Mouse (Mus musculus): Measurements from ENCODE around the gene Marveld2. TPM values are rescaled to one million over a fixed set of nuclear protein-coding genes. Genes with fewer than 3 reads are reported as not detected.

The Marveld2 gene
- polyA plus RNA-seq, 1 experiment = 1.4 TPM

DNA sequence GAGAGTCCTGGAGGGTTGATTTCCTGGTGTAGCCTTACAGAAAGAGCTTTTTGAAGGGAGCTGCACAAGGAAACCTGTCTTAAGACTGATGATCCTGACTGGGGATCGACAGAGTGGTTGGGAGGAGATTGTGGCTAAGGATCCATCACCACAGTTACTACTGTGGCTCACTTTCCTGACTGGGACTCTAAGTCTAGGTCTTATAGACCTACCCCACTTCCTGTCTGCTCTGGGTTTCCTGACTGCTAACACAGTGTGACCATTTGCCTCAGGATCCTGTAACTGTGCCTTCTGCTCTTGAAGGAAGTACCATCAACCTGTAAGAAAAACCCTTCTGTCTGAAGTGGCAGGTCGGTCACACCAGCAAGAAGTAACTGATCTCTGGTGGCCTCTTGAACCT is 46.1 kb downstream of the Marveld2 start:
- 22% methylated on average over 2 of the region's 2 CpGs for WGBS
- no peak overlapping the region for H3K27ac ChIP-seq (ENCODE audit: control insufficient read depth, insufficient read depth, low read depth, low read length, poor library complexity)
- no peak overlapping the region for H3K4me3 ChIP-seq (replicated peaks; ENCODE audit: control insufficient read depth, low read depth, low read length)
- no peaks in the 10 kb centered on the region for H3K4me1 ChIP-seq (ENCODE audit: control insufficient read depth, insufficient read depth, low read length)
- no peak for TF ChIP-seq POLR2A (IDR thresholded peaks at IDR 0.05; ENCODE audit: borderline replicate concordance, control insufficient read depth, low read depth, low read length)

GRCm38 (mm10) chr13:100568359-100568758 is 48.4 kb downstream of the Marveld2 start:
- 92% methylated on average over 1 of the region's 1 CpGs for WGBS
- TF ChIP-seq POLR2A (IDR thresholded peaks at IDR 0.05; ENCODE audit: borderline replicate concordance, control insufficient read depth, low read depth, low read length) (no peak), CTCF (IDR thresholded peaks at IDR 0.05; ENCODE audit: control insufficient read depth, insufficient read depth, low read length) (no peak)
- no peak overlapping the region for H3K4me3 ChIP-seq (replicated peaks; ENCODE audit: control insufficient read depth, low read depth, low read length)
- no peaks in the 10 kb centered on the region for H3K4me1 ChIP-seq (ENCODE audit: control insufficient read depth, insufficient read depth, low read length)
- no peak overlapping the region for H3K27ac ChIP-seq (ENCODE audit: control insufficient read depth, insufficient read depth, low read depth, low read length, poor library complexity)

DNA sequence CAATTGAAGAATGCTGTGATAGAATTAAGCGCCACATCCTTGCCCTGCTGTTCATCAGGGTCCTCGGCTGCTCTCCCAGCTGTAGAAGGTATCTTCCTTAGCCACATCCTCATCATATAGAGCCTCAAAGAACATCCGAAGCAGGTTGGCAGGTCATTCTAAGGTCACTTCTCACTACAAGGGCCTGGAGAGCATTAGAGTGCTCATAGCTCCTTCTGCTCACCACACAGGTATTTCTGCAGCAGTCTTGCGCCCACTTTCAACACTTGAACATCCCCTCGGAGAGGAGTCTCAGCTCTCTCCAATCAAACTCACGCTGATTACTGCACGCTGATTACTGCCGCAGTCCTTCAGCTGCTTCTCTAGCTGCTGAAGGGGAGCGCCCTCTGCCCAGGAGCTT is 57.3 kb downstream of the Marveld2 start:
- H3K27ac ChIP-seq (ENCODE audit: control insufficient read depth, insufficient read depth, low read depth, low read length, poor library complexity) = no peak overlapping the region
- no peak for TF ChIP-seq CTCF (IDR thresholded peaks at IDR 0.05; ENCODE audit: control insufficient read depth, insufficient read depth, low read length)
- TF ChIP-seq POLR2A (IDR thresholded peaks at IDR 0.05; ENCODE audit: borderline replicate concordance, control insufficient read depth, low read depth, low read length) = no peak
- no peaks in the 10 kb centered on the region for H3K4me1 ChIP-seq (ENCODE audit: control insufficient read depth, insufficient read depth, low read length)
- 86% methylated on average over 9 of the region's 9 CpGs for WGBS
- H3K4me3 ChIP-seq (replicated peaks; ENCODE audit: control insufficient read depth, low read depth, low read length) = no peak overlapping the region

- TF ChIP-seq CTCF (IDR thresholded peaks at IDR 0.05; ENCODE audit: control insufficient read depth, insufficient read depth, low read length) (no peak), POLR2A (IDR thresholded peaks at IDR 0.05; ENCODE audit: borderline replicate concordance, control insufficient read depth, low read depth, low read length) (no peak)
- H3K4me3 ChIP-seq (replicated peaks; ENCODE audit: control insufficient read depth, low read depth, low read length) = no peak overlapping the region
- H3K27ac ChIP-seq (ENCODE audit: control insufficient read depth, insufficient read depth, low read depth, low read length, poor library complexity) = no peak overlapping the region
- 79% methylated on average over 4 of the region's 4 CpGs for WGBS
- no peaks in the 10 kb centered on the region for H3K4me1 ChIP-seq (ENCODE audit: control insufficient read depth, insufficient read depth, low read length)
Observed at GRCm38 (mm10) chr13:100557011-100557410, 59.8 kb downstream of the Marveld2 start.

- H3K27ac ChIP-seq (ENCODE audit: control insufficient read depth, insufficient read depth, low read depth, low read length, poor library complexity) = no peak overlapping the region
- H3K4me3 ChIP-seq (replicated peaks; ENCODE audit: control insufficient read depth, low read depth, low read length) = no peak overlapping the region
- WGBS = 6% methylated on average over 12 of the region's 12 CpGs
- TF ChIP-seq CTCF (IDR thresholded peaks at IDR 0.05; ENCODE audit: control insufficient read depth, insufficient read depth, low read length) = no peak
- no peak for TF ChIP-seq POLR2A (IDR thresholded peaks at IDR 0.05; ENCODE audit: borderline replicate concordance, control insufficient read depth, low read depth, low read length)
- no peaks in the 10 kb centered on the region for H3K4me1 ChIP-seq (ENCODE audit: control insufficient read depth, insufficient read depth, low read length)
Observed at GRCm38 (mm10) chr13:100553042-100553437, 63.7 kb downstream of the Marveld2 start.

- Histone ChIP-seq H3K4me3 (replicated peaks; ENCODE audit: control insufficient read depth, low read depth, low read length) (no peak within 1 kb of the TSS), H3K27ac (ENCODE audit: control insufficient read depth, insufficient read depth, low read depth, low read length, poor library complexity) (no peak within 1 kb of the TSS; the same call in 1 of the 2 replicates), H3K4me1 (ENCODE audit: control insufficient read depth, insufficient read depth, low read length) (no peaks in the 10 kb centered on the region)
- 1% methylated on average over 45 of the region's 45 CpGs for WGBS
- no peak for TF ChIP-seq CTCF (IDR thresholded peaks at IDR 0.05; ENCODE audit: control insufficient read depth, insufficient read depth, low read length)
- TF ChIP-seq POLR2A (IDR thresholded peaks at IDR 0.05; ENCODE audit: borderline replicate concordance, control insufficient read depth, low read depth, low read length) = no peak
Observed at GRCm38 (mm10) chr13:100552369-100553041, 64.3 kb downstream of the Marveld2 start, which contains the start of gene Ocln. TSS of gene Ocln (minus strand) at chr13:100552718.

GRCm38 (mm10) chr13:100552009-100552368 is 64.8 kb downstream of the Marveld2 start:
- WGBS = under 1% methylated on average over 35 of the region's 35 CpGs

DNA sequence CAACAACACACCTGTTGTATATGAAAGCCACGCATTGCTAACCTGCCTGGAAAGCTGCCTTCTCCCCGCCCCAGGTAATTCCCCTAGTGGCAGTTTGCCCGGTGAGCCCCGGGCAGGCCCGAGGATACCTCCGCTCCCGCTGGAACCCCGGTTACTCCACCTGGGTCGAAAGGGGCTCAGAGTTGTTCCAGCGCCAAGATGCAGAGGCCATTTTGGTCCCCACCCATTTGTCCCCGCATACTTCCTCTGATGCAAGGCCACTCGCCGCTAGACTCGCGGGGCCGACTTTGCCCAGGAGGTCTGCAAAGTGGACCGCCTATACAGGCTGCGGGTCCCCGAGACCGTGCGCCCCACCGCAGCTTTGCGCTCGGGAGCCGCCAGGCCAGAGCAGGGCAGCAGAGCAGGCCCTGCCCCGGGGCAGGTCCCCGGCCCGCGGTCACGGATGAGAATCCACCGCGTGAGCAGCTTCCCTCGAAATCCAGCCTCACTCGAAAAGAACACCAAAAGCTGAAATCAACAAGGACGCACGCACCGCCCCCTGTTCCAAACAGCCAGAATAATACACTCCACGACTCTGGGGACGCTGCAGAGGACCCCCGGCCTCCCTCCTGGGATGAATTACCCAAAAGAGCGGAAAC is 65.3 kb downstream of the Marveld2 start:
- Histone ChIP-seq H3K4me1 (ENCODE audit: control insufficient read depth, insufficient read depth, low read length) (no peaks in the 10 kb centered on the region), H3K4me3 (replicated peaks; ENCODE audit: control insufficient read depth, low read depth, low read length) (no peak overlapping the region), H3K27ac (ENCODE audit: control insufficient read depth, insufficient read depth, low read depth, low read length, poor library complexity) (no peak overlapping the region)
- TF ChIP-seq POLR2A (IDR thresholded peaks at IDR 0.05; ENCODE audit: borderline replicate concordance, control insufficient read depth, low read depth, low read length) (no peak), CTCF (IDR thresholded peaks at IDR 0.05; ENCODE audit: control insufficient read depth, insufficient read depth, low read length) (no peak)
- 2% methylated on average over 41 of the region's 41 CpGs for WGBS

More at GRCm38 (mm10) chr13:100552009-100552368, 64.8 kb downstream of the Marveld2 start:
- TF ChIP-seq CTCF (IDR thresholded peaks at IDR 0.05; ENCODE audit: control insufficient read depth, insufficient read depth, low read length) (no peak), POLR2A (IDR thresholded peaks at IDR 0.05; ENCODE audit: borderline replicate concordance, control insufficient read depth, low read depth, low read length) (no peak)
- Histone ChIP-seq H3K27ac (ENCODE audit: control insufficient read depth, insufficient read depth, low read depth, low read length, poor library complexity) (no peak overlapping the region; the same call in 1 of the 2 replicates), H3K4me1 (ENCODE audit: control insufficient read depth, insufficient read depth, low read length) (no peaks in the 10 kb centered on the region), H3K4me3 (replicated peaks; ENCODE audit: control insufficient read depth, low read depth, low read length) (no peak overlapping the region)

All from bone marrow, adult 2 months (tissue).